8 mouse cellular contexts compared by ENCODE assay signal in the genomic region with DNA sequence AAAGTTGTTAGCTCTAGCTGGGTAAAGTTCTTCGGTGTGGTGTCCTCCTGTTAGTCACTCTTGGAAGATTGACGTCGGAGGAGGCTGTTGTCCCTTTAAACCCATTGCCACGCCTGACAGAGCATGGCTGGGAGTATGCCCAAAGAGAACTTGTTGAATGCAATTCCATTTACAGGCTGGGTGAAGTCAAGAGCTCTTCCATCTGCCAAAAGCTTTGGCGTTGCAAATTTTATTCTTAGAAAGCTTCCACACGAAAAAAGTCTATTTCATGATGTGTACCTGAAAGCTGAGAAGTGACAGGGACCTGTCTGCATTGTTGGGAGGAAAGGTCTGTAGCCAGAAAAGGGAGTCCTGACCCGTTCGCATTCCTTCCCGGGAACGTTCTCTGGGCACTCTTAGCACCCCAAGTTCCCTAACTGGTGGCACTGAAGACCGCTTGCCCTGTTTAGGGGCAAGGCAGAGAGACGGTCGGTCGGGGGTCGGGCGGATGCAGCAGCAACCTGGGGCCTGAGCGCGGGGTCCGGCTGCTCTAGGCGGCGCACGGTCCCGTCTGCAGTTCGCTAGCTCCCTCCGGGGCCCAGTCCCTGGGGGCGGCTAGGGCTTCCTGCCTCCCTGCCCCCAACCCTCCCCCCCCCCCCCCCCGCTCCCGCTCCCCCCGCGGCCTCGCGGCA. TPM values are rescaled to one million over a fixed set of nuclear protein-coding genes. Genes with fewer than 3 reads are reported as not detected.
DNase-seq lines count a peak whose midpoint lies in the region; ATAC-seq and TF ChIP-seq lines count a peak whose summit lies in the region.

No protein-coding gene starts in this region.

- TF ChIP-seq EP300 in CH12.LX (IDR thresholded peaks at IDR 0.05; ENCODE audit: low read length), result no peak

- in situ Hi-C loops in CH12.LX (cut with MboI; ENCODE audit: low pct_ligation_motif_present, low pct_unique_long_range_greater_than_20kb, low sequenced_read_pairs), result loop anchor here (10.0 kb wide), 1 partner anchor 119 kb away; a partner anchor contains a TSS

- H3K4me2 ChIP-seq in CH12.LX (ENCODE audit: insufficient read depth, low read depth, poor library complexity, severe bottlenecking), result peak overlapping the region; percentile 82
- peak overlapping the region; percentile 72 for H3K4me2 ChIP-seq in embryonic facial prominence, embryonic 14.5 days (ENCODE audit: low read depth, low read length)
- H3K4me2 ChIP-seq in heart, embryonic 12.5 days, result peak overlapping the region; percentile 77
- peak overlapping the region; percentile 80 for H3K4me2 ChIP-seq in kidney, embryonic 16.5 days (replicated peaks; ENCODE audit: low read depth, low read length)
- H3K4me2 ChIP-seq in liver, embryonic 13.5 days, result peak overlapping the region; percentile 92

- H3K4me1 ChIP-seq in CH12.LX (ENCODE audit: control insufficient read depth in 1 of 2, insufficient read depth in 2 of 2), result peaks cover 0 to 18% of the 10 kb centered on the region in 2 experiments; a peak in 2 of 4 replicates
- H3K4me1 ChIP-seq in embryonic facial prominence, embryonic 14.5 days (ENCODE audit: control insufficient read depth, insufficient read depth, low read length), result peaks cover 17% of the 10 kb centered on the region
- peaks cover 17% of the 10 kb centered on the region for H3K4me1 ChIP-seq in heart, embryonic 12.5 days (replicated peaks)
- H3K4me1 ChIP-seq in kidney, embryonic 16.5 days (ENCODE audit: insufficient read depth, low read length), result peaks cover 24% of the 10 kb centered on the region
- H3K4me1 ChIP-seq in liver, embryonic 13.5 days (replicated peaks), result peaks cover 42% of the 10 kb centered on the region
- H3K4me1 ChIP-seq in testis, adult 2 months (ENCODE audit: control insufficient read depth, insufficient read depth, low read length), result peaks cover 6% of the 10 kb centered on the region

- peak; percentile 31 for DNase-seq in CH12.LX (ENCODE audit: extremely low read depth)
- DNase-seq in adrenal gland, postnatal 36 days, result peak; percentile 68 to 75
- DNase-seq in embryonic facial prominence, embryonic 14.5 days (ENCODE audit: low spot score), result peak; percentile 66
- DNase-seq in liver, embryonic 13.5 days, result peak; percentile 27
- DNase-seq in natural killer cell, adult 2 months (ENCODE audit: low spot score in 2 of 2), result peak; percentile 15 to 24

- no peak; the same call in 1 of the 2 replicates for TF ChIP-seq RAD21 in CH12.LX (IDR thresholded peaks at IDR 0.05; ENCODE audit: low read depth, low read length)

- H3K36me3 ChIP-seq in CH12.LX (replicated peaks in 1 of 2; ENCODE audit: control insufficient read depth in 1 of 2, insufficient read depth in 1 of 2, low read length in 1 of 2), result peaks cover 0 to 2% of the 10 kb centered on the region in 2 experiments
- no peaks in the 10 kb centered on the region for H3K36me3 ChIP-seq in embryonic facial prominence, embryonic 14.5 days (ENCODE audit: control insufficient read depth, insufficient read depth, low read length)
- no peaks in the 10 kb centered on the region for H3K36me3 ChIP-seq in heart, embryonic 12.5 days
- H3K36me3 ChIP-seq in kidney, embryonic 16.5 days (ENCODE audit: insufficient read depth, low read length), result no peaks in the 10 kb centered on the region
- H3K36me3 ChIP-seq in liver, embryonic 13.5 days, result no peaks in the 10 kb centered on the region
- no peaks in the 10 kb centered on the region for H3K36me3 ChIP-seq in testis, adult 2 months (ENCODE audit: control insufficient read depth, insufficient read depth, low read length)

- H3K27me3 ChIP-seq in CH12.LX (replicated peaks), result no peaks in the 10 kb centered on the region
- H3K27me3 ChIP-seq in embryonic facial prominence, embryonic 14.5 days (replicated peaks; ENCODE audit: control insufficient read depth, insufficient read depth, low read length), result no peaks in the 10 kb centered on the region
- H3K27me3 ChIP-seq in heart, embryonic 12.5 days (replicated peaks), result no peaks in the 10 kb centered on the region
- no peaks in the 10 kb centered on the region for H3K27me3 ChIP-seq in kidney, embryonic 16.5 days (ENCODE audit: insufficient read depth, low read length)
- H3K27me3 ChIP-seq in liver, embryonic 13.5 days, result no peaks in the 10 kb centered on the region
- no peaks in the 10 kb centered on the region for H3K27me3 ChIP-seq in testis, adult 2 months (ENCODE audit: control insufficient read depth, insufficient read depth, low read length)

- dilution Hi-C loops in CH12.LX (cut with MboI; ENCODE audit: extremely low pct_ligation_motif_present, extremely low pct_unique_long_range_greater_than_20kb, low sequenced_read_pairs), result no loop called here

- peak overlapping the region; percentile 57; the same call in 1 of the 2 replicates for H3K27ac ChIP-seq in CH12.LX (ENCODE audit: insufficient read depth, low read depth)
- H3K27ac ChIP-seq in embryonic facial prominence, embryonic 14.5 days (replicated peaks; ENCODE audit: low read depth, low read length), result peak overlapping the region; percentile 99
- H3K27ac ChIP-seq in heart, embryonic 12.5 days (ENCODE audit: poor library complexity, severe bottlenecking), result peak overlapping the region; percentile 98
- peak overlapping the region; percentile 99 for H3K27ac ChIP-seq in kidney, embryonic 16.5 days (ENCODE audit: low read length)
- H3K27ac ChIP-seq in liver, embryonic 13.5 days, result peak overlapping the region; percentile 92
- peak overlapping the region; percentile 85 for H3K27ac ChIP-seq in testis, adult 2 months (ENCODE audit: control insufficient read depth, insufficient read depth, low read depth, low read length)

- no peaks in the 10 kb centered on the region for H3K9me3 ChIP-seq in CH12.LX (replicated peaks; ENCODE audit: low read length)
- no peaks in the 10 kb centered on the region for H3K9me3 ChIP-seq in embryonic facial prominence, embryonic 14.5 days (ENCODE audit: control insufficient read depth, low read length)
- no peaks in the 10 kb centered on the region for H3K9me3 ChIP-seq in heart, embryonic 12.5 days (replicated peaks)
- no peaks in the 10 kb centered on the region for H3K9me3 ChIP-seq in kidney, embryonic 16.5 days (ENCODE audit: low read length)
- no peaks in the 10 kb centered on the region for H3K9me3 ChIP-seq in liver, embryonic 13.5 days (replicated peaks)

- ATAC-seq in embryonic facial prominence, embryonic 14.5 days (ENCODE audit: low read depth), result peak; percentile 60
- peak; percentile 71 for ATAC-seq in heart, embryonic 12.5 days (ENCODE audit: insufficient number of reproducible peaks, low FRiP score)
- peak; percentile 84 for ATAC-seq in kidney, embryonic 16.5 days (ENCODE audit: low FRiP score, low TSS enrichment)
- ATAC-seq in liver, embryonic 13.5 days (ENCODE audit: low read depth), result peak; percentile 40

- peaks cover 24% of the 10 kb centered on the region for H3K79me2 ChIP-seq in CH12.LX (replicated peaks; ENCODE audit: control insufficient read depth, extremely low read depth, insufficient read depth, poor library complexity, severe bottlenecking)

- peak in 1 of 2 experiments; percentile 18; a peak in 1 of 4 replicates for TF ChIP-seq CTCF in CH12.LX (conservative IDR thresholded peaks at IDR 0.05 in 1 of 2, IDR thresholded peaks at IDR 0.05 in 1 of 2; ENCODE audit: low read depth in 2 of 2, low read length in 2 of 2)
- TF ChIP-seq CTCF in testis, adult 2 months (IDR thresholded peaks at IDR 0.05; ENCODE audit: control insufficient read depth, insufficient read depth, insufficient replicate concordance, low read depth, low read length), result no peak

- no peak for TF ChIP-seq POLR2A in CH12.LX (IDR thresholded peaks at IDR 0.05; ENCODE audit: low read depth, low read length)
- TF ChIP-seq POLR2A in testis, adult 2 months (IDR thresholded peaks at IDR 0.05; ENCODE audit: control insufficient read depth, low read depth, low read length), result no peak

- 0% methylated on average over 14 of the region's 32 CpGs for WGBS in embryonic facial prominence, embryonic 14.5 days
- WGBS in heart, embryonic 12.5 days, result under 1% methylated on average over 19 of the region's 32 CpGs
- WGBS in kidney, embryonic 16.5 days, result 0% methylated on average over 23 of the region's 32 CpGs
- under 1% methylated on average over 21 of the region's 32 CpGs for WGBS in liver, embryonic 13.5 days (ENCODE audit: insufficient replicate concordance)

- H3K9ac ChIP-seq in CH12.LX (ENCODE audit: insufficient read depth, low read depth), result peak overlapping the region; percentile 69
- peak overlapping the region; percentile 99 for H3K9ac ChIP-seq in embryonic facial prominence, embryonic 14.5 days (ENCODE audit: low read depth, low read length)
- H3K9ac ChIP-seq in heart, embryonic 12.5 days, result peak overlapping the region; percentile 81
- peak overlapping the region; percentile 82 for H3K9ac ChIP-seq in kidney, embryonic 16.5 days (replicated peaks; ENCODE audit: low read length)
- H3K9ac ChIP-seq in liver, embryonic 13.5 days, result peak overlapping the region; percentile 98

- H3K4me3 ChIP-seq in CH12.LX (replicated peaks in 1 of 3; ENCODE audit: low read depth in 2 of 3, low read length in 2 of 3, poor library complexity in 1 of 3), result peak overlapping the region; percentile 71 to 97 (median 73)
- peak overlapping the region; percentile 94 for H3K4me3 ChIP-seq in embryonic facial prominence, embryonic 14.5 days (ENCODE audit: low read depth, low read length)
- peak overlapping the region; percentile 94 for H3K4me3 ChIP-seq in heart, embryonic 12.5 days
- peak overlapping the region; percentile 81 for H3K4me3 ChIP-seq in kidney, embryonic 16.5 days (ENCODE audit: low read length)
- peak overlapping the region; percentile 76 for H3K4me3 ChIP-seq in liver, embryonic 13.5 days (replicated peaks)
- peak overlapping the region; percentile 98 for H3K4me3 ChIP-seq in testis, adult 2 months (ENCODE audit: control insufficient read depth, low read depth, low read length)

TF ChIP-seq in CH12.LX, 34 proteins besides CTCF, POLR2A, EP300 and RAD21 (continues in another document):
- TF ChIP-seq GABPA (IDR thresholded peaks at IDR 0.05; ENCODE audit: insufficient replicate concordance, low read depth, low read length) (no peak), CHD1 (IDR thresholded peaks at IDR 0.05; ENCODE audit: low read depth, low read length) (no peak), MAFK (IDR thresholded peaks at IDR 0.05; ENCODE audit: insufficient replicate concordance, low read length) (no peak), TBP (conservative IDR thresholded peaks at IDR 0.05; ENCODE audit: low read depth, low read length) (no peak), PAX5 (IDR thresholded peaks at IDR 0.05; ENCODE audit: low read length) (no peak)

RNA-seq across cellular contexts. Expression of a gene that starts 0.7 kb away (rescaled TPM):
- total RNA-seq in CH12.LX (2012; rRNA removed) (30.5 and 32.4 TPM in 2 replicates), CH12.LX (2014; rRNA removed) (62.4 and 67.4 TPM in 2 replicates)
- 74.0 and 77.9 TPM in 2 replicates for polyA plus RNA-seq in CH12.LX (2012; ENCODE audit: insufficient read length, low read depth)
- total RNA-seq in adrenal gland, postnatal 36 days (2021), result 10 to 100 TPM; 83.8 to 89.0 TPM
- polyA plus RNA-seq in embryonic facial prominence, embryonic 14.5 days (2014; fragmentation: Nextera tagmentation; extraction: Ambion mirVana), result 80.2 and 80.5 TPM in 2 replicates
- 61.7 and 63.8 TPM in 2 replicates for polyA plus RNA-seq in heart, embryonic 12.5 days (2016; fragmentation: Nextera tagmentation; extraction: Ambion mirVana)
- polyA plus RNA-seq in kidney, embryonic 16.5 days (2015; fragmentation: Nextera tagmentation; extraction: Ambion mirVana), result 39.0 and 42.4 TPM in 2 replicates
- polyA plus RNA-seq in liver, embryonic 13.5 days (2015; fragmentation: Nextera tagmentation; extraction: Ambion mirVana), result 17.6 and 22.8 TPM in 2 replicates
- polyA plus RNA-seq in testis, adult 2 months (2012; rRNA removed), result 3.5 and 6.7 TPM in 2 replicates

Comparison
In these comparisons a context has a peak if more than half of its experiments do, and no peak if none do; other contexts are left out.
1. Peak in every context shown above with its lines: DNase-seq, ATAC-seq, H3K4me3 ChIP-seq and H3K27ac ChIP-seq.
2. DNase-seq: peak in every context shown above with its lines; median percentile 72 in adrenal gland, postnatal 36 days; 66 in embryonic facial prominence, embryonic 14.5 days; 31 in CH12.LX; 27 in liver, embryonic 13.5 days; 20 in natural killer cell, adult 2 months.